Mouse (Mus musculus): ENCODE data around the gene 1110059E24Rik.

The 1110059E24Rik gene

GRCm38 (mm10) chr19:21577443-21577842 is 75.3 kb downstream of the 1110059E24Rik start:
- no peak for DNase-seq (ENCODE audit: low read depth, low spot score)

DNA sequence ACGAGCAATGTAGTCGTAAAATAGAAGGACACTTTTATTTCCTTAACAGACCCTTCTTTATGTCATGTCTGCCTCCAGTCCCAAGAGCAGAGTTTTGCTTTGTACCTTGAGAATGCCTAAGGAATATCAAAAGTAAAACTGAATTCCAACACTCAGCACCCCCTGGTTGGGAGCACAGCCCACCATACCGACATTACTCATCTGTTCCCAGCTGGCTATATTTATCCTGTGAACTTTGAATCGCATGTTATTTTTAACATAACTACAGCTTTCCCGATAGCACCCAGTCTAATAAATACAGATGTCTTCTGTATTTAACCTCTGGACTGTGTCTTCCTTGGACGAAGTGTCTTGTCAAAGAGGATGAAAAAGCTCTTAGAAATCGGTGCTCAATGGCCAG is 80.8 kb downstream of the 1110059E24Rik start:
- no peak for DNase-seq (ENCODE audit: low read depth, low spot score)

DNA sequence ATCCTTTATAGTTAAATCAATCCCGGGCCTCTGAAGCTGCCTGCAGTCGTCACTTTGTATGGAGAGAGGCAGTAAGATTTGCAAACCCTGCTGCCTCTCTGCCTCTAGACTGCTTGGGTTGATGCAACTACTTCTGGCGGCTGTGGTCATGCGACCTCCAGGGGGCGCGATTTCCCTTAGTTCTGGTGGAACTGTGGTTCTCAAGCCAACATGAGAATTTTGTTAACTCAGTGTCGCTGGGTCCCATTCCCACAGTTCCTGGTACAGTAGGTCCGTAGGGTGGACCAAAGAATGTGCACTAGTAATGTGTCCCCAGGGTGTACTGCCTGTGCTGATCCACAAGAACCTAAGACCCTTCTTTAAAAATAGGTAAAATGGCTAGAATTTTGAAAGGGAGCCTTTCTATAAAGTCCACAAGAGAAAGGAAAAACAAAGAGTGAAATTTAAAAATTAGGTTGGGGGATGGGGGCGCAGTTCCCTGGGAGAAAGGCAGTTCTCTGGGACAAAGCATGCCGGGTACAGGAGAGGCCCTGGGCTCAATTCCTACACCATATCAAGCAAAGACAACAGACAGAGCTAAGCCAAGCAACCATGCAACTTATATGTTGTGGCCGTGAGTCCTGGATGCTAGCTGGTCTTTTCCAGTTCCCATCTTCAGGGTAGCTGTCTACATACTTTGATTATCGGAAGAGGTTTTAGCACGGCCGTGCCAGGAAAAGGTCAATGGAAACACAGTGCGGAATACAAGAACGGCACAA is 81.4 kb downstream of the 1110059E24Rik start:
- peak; percentile 78 for DNase-seq (ENCODE audit: low read depth, low spot score)

DNA sequence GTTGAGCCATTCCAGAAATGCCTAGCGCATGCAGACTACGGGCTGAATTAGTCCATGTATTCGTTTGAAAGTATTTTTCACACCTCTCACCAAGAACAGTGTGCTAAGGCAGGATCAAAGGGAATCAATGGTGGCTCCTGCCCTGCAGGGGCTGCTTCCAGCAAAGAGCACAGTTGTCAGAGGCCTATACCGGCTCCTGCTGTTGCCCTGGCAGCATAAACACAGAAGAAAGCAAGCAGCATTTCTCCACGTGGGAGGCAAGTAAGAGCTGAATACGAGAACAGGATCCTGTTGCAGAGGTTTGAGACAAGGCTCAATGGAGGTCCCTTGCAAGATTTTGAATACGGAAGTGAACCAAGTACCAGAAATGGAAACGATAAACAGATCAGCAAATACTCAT is 82.0 kb downstream of the 1110059E24Rik start:
- DNase-seq (ENCODE audit: low read depth, low spot score) = no peak

GRCm38 (mm10) chr19:21568528-21569185 is 84.1 kb downstream of the 1110059E24Rik start:
- no peak for DNase-seq (ENCODE audit: low read depth, low spot score)

GRCm38 (mm10) chr19:21567933-21568332 is 84.8 kb downstream of the 1110059E24Rik start:
- DNase-seq (ENCODE audit: low read depth, low spot score) = no peak

GRCm38 (mm10) chr19:21566484-21566883 is 86.3 kb downstream of the 1110059E24Rik start:
- no peak for DNase-seq (ENCODE audit: low read depth, low spot score)

DNA sequence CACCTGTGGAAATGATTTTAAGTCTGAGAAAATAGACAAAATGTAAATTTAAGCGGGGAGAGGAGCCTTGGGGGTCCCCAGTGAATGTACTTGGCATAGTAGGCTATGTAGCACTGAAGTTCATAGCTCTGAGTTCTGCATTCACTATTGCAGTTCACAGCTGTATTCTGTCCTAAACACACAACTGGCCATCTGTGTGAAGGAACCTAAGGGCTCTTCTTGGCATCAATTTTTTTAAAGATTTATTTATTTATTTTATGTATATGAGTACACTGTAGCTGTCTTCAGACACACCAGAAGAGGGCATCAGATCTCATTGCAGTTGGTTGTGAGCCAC is 88.3 kb downstream of the 1110059E24Rik start:
- DNase-seq (ENCODE audit: low read depth, low spot score) = no peak

DNA sequence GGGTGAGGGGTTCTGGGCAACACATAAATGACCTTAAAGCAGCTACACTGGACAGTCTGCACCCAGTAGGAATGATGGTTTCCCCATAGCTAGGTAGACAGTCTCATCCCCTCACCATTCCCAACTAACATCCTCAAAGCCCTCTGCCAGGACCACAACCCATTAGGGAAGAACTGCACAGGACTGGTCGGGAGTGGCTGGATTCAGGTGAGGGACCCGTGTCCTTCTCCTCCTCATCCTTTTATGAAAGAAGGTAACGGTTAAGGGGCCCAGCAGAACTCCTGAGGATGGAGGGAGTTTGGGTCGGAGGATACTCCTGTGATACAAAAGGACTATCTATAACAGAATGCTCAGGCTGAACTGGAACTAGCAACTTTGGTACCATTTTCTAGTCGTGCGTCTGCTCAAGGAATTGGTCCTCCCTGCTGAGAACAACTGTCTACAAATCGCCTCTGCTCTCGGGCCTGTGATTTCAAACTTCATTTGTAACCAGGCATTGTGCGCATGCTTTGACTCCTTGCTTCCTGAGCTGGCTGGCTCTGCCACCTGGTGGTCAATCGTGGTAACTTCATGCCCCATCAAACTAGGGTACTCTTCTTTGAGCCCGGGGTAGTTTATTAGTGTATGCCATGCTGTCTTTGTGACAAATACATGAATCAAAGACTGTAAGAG is 88.9 kb downstream of the 1110059E24Rik start:
- peak; percentile 87 for DNase-seq (ENCODE audit: low read depth, low spot score)

- no peak for DNase-seq (ENCODE audit: low read depth, low spot score)
Measured at GRCm38 (mm10) chr19:21562996-21563395, 89.8 kb downstream of the 1110059E24Rik start.

- no peak for DNase-seq (ENCODE audit: low read depth, low spot score)
Measured at GRCm38 (mm10) chr19:21552801-21553200, 100.0 kb downstream of the 1110059E24Rik start.

DNA sequence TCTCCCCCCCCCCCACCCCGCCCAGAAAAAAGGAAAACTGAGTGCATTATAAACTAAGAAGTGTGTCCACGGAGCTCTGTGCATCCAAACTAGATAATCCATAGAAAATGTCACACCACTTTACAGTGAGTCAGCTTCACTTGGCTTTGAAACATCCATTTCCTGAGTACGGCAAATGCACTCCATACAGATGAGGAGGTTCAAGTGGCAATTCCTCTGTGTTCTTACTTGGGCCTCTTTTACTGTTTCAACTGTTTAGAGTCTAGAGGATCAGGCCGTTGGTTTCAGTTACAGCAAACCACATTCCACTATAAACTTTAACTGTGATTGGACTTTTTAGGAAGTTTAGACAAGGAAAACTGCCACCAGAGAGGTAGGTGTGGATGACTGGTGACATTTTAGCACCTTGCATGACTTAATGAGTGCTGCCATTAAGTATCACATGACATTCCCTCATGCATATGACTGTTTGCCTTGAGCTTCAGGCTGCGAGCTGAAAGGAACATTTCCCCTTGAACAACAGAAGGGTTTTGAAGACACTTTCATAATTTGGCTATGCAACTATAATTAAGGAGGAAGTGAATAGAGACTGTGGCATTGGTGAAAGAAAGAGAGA is 100.7 kb downstream of the 1110059E24Rik start:
- DNase-seq (ENCODE audit: low read depth, low spot score) = no peak

GRCm38 (mm10) chr19:21549713-21550112 is 103.1 kb downstream of the 1110059E24Rik start:
- DNase-seq (ENCODE audit: low read depth, low spot score) = no peak

DNA sequence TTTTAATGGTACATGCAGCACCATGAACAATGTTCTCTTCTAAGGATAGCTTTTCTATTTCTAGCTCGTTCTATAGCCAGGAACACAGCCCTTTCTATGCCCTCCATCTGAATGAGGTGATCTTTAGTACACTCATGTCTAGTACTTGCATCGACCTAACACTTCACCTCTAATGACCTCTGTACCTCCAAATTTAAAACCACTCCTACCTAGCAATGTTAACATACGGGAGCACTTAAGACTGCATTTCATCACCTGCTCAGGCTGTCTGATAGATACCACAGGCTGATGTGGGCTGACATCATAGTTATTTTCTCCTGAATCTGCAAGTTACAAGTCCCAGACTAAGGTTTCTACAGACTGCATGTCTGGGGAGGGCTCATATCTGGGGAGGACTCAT is 103.8 kb downstream of the 1110059E24Rik start:
- no peak for DNase-seq (ENCODE audit: low read depth, low spot score)

DNA sequence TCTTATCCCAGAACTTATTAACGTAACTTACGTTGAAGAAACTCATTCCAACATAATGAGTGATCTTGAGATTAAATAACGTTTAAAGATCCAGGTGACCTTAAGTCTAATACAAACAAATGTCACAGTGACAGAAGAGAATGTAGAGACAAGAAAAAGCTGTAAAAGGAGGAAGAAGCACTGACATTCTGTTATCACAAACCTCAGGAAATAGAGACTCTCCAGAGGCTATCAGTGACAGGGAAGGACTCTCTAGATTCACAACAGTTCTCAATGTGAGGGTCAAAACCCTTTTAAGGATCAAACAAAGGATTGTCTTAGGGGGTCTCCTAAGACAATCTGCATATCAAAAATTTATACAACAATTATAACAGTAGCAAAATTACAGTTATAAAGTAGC is 115.7 kb downstream of the 1110059E24Rik start:
- DNase-seq (ENCODE audit: low read depth, low spot score) = no peak

Measured in mesoderm, embryonic 11.5 days (tissue).